Mouse (Mus musculus): ENCODE data around the gene Dis3l2.

The Dis3l2 gene

DNA sequence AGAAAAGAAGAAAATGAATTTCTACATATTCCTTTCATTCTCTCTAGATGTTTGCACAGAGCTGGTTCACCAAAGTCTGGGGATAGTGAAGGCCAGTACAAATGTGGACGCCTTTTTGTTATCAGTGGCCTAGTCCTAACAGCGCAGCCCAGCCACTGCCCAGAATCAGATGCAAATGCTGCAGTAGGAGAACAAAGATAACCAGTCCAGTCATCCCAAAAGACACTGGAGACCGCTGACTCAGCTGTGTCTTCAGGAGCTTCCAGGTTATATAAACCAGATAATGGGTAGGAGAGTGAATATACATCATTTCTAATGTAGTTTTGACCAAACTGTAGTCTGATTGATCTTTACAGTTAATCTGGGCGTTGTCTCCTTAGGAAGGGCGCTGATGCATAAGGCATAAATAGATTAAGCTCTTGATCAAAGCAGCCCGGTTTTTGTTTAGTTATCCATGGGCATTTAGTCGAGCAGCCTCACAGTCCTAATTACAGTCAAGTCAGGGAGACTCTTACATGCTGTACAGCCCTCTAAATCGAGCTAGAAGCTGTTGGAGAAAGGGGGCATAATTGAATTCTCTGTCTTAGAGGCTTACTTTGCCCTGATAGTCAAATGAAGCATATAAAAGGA, 212.9 kb downstream of the Dis3l2 start:
- no peak for DNase-seq (ENCODE audit: low read depth, low spot score)

- DNase-seq (ENCODE audit: low read depth, low spot score): no peak
Measured at GRCm38 (mm10) chr1:86925776-86926175, 222.2 kb downstream of the Dis3l2 start.

DNA sequence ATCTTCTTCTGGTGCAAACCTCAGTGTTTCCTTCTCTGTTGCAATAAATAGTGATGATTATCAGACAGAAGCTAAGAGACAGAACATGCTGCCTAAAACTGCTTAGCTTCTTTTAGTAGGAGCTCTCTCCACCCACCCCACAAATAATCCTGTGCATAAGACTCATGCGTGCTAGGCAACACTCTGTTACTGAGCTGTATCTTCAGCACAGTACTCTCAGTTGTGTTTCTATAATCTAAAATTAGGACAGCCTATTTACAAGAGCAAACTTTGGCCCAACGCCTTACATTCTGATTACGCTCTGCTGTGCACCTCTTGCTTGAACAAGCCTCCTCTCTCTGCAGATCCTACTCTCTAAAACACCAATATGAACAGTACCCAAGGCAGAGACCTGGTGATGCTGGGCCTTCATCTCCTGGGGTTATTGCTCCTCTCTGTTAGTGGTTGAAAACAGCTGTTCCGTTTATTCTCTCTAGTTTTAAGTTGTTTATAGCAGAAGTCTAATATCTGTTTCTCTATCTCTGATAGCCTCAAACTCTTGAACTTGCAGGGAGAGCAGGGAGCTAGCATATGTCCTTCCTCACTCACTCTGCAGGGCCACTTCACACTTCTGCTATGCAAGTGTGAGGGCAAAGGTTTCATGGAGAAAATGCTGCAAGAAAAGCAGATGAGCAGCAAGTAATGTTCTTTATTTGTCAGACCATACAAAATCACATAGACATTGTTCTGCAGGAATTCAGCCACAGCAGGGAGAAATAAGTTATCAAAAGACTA, 228.2 kb downstream of the Dis3l2 start:
- DNase-seq (ENCODE audit: low read depth, low spot score): no peak

DNA sequence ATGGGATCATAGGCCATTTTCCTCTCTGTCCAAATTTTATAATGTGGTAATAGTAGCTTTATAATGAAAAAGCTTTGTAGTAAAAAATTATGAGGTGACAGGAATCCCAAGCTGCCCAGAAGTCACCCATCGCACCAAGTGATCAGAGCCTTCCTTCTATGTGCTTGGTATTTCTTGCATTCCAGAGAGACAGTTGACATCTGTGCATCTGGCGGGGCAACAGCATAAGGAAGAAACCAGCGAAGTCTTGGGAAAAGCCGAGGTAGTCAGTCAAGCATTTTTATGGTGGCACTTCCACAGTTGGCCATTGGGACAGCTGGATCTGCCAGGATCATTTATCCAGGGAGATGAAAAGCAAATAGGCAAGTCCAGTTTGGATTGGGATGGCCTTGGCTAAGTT, 229.2 kb downstream of the Dis3l2 start:
- DNase-seq (ENCODE audit: low read depth, low spot score): no peak

GRCm38 (mm10) chr1:86933656-86934055, 230.0 kb downstream of the Dis3l2 start:
- no peak for DNase-seq (ENCODE audit: low read depth, low spot score)

- DNase-seq (ENCODE audit: low read depth, low spot score): no peak
Measured at GRCm38 (mm10) chr1:86951501-86952205, 248.0 kb downstream of the Dis3l2 start.

DNA sequence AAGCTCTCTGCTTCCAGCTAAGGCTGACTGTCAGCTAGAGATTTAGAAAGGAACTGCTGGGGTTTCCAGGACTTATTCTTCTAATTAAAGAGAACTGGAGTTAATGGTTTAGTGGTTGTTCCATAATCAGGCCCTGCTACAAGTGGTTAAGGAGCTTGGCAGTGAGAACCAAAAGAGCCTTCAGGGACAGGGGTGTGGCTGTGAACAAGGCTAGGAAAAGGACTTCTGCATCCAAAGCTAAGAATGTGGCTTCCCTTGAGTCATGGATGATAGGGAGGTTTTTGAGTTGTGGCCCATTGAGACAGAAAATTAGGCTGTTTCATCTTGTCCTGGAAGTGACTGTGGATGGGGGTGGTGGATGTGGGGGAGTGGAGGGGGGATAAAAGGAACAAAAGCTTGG, 252.2 kb downstream of the Dis3l2 start:
- no peak for DNase-seq (ENCODE audit: low read depth, low spot score)

GRCm38 (mm10) chr1:86968261-86968964, 264.8 kb downstream of the Dis3l2 start:
- DNase-seq (ENCODE audit: low read depth, low spot score): peak; percentile 47

- no peak for DNase-seq (ENCODE audit: low read depth, low spot score)
Measured at GRCm38 (mm10) chr1:86969173-86969725, 265.6 kb downstream of the Dis3l2 start.

DNA sequence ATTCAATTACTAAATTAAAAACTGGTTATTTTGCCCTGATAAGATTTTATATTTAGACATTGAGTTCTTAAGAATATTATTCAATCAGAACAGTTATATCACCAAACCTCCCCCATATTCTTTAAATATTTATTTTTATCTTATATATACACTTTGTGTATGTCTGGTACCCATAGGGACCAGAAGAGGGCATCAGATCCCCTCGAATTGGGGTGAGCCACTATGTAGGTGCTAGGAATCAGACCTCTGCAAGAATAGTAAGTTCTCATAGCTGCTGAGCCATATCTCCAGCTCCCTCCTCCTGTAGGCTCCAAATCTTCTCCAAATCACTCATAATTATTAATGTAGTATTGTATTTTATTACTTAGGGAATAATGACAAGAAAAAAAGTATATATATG, 269.1 kb downstream of the Dis3l2 start:
- peak; percentile 14 for DNase-seq (ENCODE audit: low read depth, low spot score)

- no peak for DNase-seq (ENCODE audit: low read depth, low spot score)
Measured at GRCm38 (mm10) chr1:86977018-86977417, 273.4 kb downstream of the Dis3l2 start.

- no peak for DNase-seq (ENCODE audit: low read depth, low spot score)
Measured at GRCm38 (mm10) chr1:86986372-86986771, 282.8 kb downstream of the Dis3l2 start.

GRCm38 (mm10) chr1:86992849-86993248, 289.2 kb downstream of the Dis3l2 start:
- no peak for DNase-seq (ENCODE audit: low read depth, low spot score)

DNA sequence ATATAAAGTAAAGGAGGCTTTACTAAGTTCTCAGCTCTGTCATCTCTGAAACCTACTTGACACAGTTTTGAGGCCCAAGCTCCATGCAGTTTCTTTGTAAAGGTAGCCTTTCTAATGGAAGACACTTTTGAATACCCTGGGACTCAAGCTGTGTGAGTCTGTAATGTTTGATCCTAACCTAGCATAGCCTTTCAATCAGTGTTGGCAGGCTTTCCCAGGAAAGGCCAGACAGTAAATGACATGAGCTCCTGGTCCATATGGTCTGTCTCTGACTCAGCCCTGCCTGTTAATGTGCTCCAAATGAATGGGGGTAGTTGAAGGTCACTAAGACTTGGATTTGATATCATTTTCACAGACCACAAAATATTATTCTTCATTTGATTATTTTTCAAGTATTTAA, 290.4 kb downstream of the Dis3l2 start:
- no peak for DNase-seq (ENCODE audit: low read depth, low spot score)

DNA sequence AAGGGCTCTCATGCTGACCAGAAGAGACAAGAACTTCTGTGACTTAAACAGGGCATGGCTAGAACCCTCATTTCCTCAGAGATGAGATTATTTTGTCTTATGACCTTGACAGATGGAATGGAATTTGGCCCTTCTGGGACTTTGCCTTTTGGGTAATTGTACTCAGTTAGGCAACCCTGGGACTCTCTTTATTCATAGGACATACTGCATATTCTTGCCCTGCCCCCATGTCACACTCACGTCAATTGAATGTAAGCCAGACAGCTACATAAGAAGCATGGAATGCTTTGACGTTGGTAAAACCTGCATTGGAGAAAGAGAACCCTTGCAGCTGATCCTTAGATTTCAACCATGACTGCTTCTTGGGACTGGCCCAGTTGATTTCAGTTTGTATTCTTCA, 294.4 kb downstream of the Dis3l2 start:
- no peak for DNase-seq (ENCODE audit: low read depth, low spot score)

DNA sequence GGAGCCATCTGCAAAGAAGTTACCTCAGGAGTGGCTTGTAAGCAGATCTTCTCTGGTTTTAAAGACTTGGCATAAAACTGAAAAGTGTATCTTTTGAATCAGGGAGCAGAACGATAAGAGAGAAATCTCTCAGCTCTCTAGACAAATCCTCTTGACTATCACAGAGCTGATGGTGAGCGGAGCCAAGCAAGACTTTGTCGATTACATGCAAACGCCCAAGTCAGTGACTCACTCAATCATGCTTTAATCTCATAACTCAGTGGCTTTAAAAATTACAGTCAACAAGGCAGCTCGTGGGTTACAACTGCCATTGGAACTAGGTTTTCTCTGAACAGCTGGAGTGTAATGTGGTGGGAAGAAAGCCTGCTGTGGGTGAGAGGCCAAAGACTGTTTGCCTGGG, 297.8 kb downstream of the Dis3l2 start:
- DNase-seq (ENCODE audit: low read depth, low spot score): no peak

GRCm38 (mm10) chr1:87002545-87003168, 299.0 kb downstream of the Dis3l2 start:
- no peak for DNase-seq (ENCODE audit: low read depth, low spot score)

- DNase-seq (ENCODE audit: low read depth, low spot score): no peak
Measured at GRCm38 (mm10) chr1:87003169-87003552, 299.6 kb downstream of the Dis3l2 start.

- DNase-seq (ENCODE audit: low read depth, low spot score): no peak
Measured at GRCm38 (mm10) chr1:87006425-87006824, 302.8 kb downstream of the Dis3l2 start.

- DNase-seq (ENCODE audit: low read depth, low spot score): no peak
Measured at GRCm38 (mm10) chr1:87008211-87008610, 304.6 kb downstream of the Dis3l2 start.

GRCm38 (mm10) chr1:87009156-87009555, 305.5 kb downstream of the Dis3l2 start:
- DNase-seq (ENCODE audit: low read depth, low spot score): no peak
